Mouse (Mus musculus): ENCODE data around the gene Dgkd. TPM values are rescaled to one million over a fixed set of nuclear protein-coding genes. Genes with fewer than 3 reads are reported as not detected.

Dgkd gene
- polyA plus RNA-seq, 1 experiment = 34.0 TPM

- H3K4me1 ChIP-seq (ENCODE audit: control insufficient read depth, insufficient read depth, low read length) = no peaks in the 10 kb centered on the region
- H3K4me3 ChIP-seq (ENCODE audit: insufficient read depth, low read length) = no peak overlapping the region
These were observed 64.3 kb downstream of the Dgkd start for GRCm38 (mm10) chr1:87917361-87917760.

DNA sequence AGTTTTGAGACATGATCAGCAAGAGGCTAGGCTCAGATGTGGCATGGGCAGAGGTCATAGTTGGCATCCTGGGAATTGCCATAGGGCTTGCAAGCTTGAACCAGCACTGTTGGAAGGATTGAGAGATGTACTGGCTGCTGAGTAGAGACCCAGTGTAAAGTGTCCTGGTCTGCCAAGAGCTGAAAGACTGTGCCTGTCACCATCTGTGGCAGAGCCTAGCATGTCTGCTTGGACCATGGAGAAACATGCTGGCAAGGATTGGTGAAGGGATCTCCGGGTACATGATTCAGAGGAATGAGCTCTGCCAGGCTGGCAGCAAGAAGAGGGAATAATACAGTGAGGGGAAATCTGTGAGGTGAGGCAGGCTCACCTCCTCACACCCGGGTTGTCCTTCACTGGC, 65.0 kb downstream of the Dgkd start:
- Histone ChIP-seq H3K4me3 (ENCODE audit: insufficient read depth, low read length) (no peak overlapping the region), H3K4me1 (ENCODE audit: control insufficient read depth, insufficient read depth, low read length) (no peaks in the 10 kb centered on the region), H3K27ac (ENCODE audit: insufficient read depth, low read length) (no peak overlapping the region)
- no peak for TF ChIP-seq CTCF (IDR thresholded peaks at IDR 0.05; ENCODE audit: borderline replicate concordance, insufficient read depth, low read length)
- TF ChIP-seq POLR2A (IDR thresholded peaks at IDR 0.05; ENCODE audit: low read depth, low read length) = no peak

More at GRCm38 (mm10) chr1:87917361-87917760, 64.3 kb downstream of the Dgkd start:
- TF ChIP-seq POLR2A (IDR thresholded peaks at IDR 0.05; ENCODE audit: low read depth, low read length) (no peak), CTCF (IDR thresholded peaks at IDR 0.05; ENCODE audit: borderline replicate concordance, insufficient read depth, low read length) (no peak)
- no peak overlapping the region for H3K27ac ChIP-seq (ENCODE audit: insufficient read depth, low read length)

DNA sequence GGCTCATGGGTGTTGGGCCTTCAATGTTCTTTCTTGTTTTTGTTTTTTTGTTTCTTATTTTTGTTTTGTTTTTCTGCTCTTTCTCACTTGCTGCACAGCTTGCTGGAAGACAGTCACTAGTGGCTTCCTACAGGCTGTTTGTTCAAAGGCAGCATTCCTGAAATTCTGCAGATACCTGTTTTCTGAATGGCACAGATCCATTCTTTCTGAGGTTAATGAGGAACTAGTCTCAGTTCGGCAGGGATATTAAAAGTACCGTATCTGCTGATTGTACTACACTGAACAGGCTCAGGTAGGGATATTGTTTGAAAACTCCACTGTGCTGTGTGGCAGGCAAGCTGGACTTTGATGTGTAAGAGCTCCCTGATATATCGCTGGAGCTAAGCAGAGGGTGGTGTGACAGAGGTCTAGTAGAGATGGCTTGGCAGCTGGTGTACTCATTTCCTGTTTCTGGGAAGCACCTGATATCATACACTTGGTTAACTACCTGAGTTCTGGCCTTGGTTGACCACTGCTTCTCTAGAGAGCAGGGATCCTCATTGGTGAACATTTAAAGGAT, 67.0 kb downstream of the Dgkd start:
- Histone ChIP-seq H3K27ac (ENCODE audit: insufficient read depth, low read length) (no peak overlapping the region), H3K4me3 (ENCODE audit: insufficient read depth, low read length) (no peak overlapping the region), H3K4me1 (ENCODE audit: control insufficient read depth, insufficient read depth, low read length) (no peaks in the 10 kb centered on the region)
- TF ChIP-seq CTCF (IDR thresholded peaks at IDR 0.05; ENCODE audit: borderline replicate concordance, insufficient read depth, low read length) (no peak), POLR2A (IDR thresholded peaks at IDR 0.05; ENCODE audit: low read depth, low read length) (no peak)

DNA sequence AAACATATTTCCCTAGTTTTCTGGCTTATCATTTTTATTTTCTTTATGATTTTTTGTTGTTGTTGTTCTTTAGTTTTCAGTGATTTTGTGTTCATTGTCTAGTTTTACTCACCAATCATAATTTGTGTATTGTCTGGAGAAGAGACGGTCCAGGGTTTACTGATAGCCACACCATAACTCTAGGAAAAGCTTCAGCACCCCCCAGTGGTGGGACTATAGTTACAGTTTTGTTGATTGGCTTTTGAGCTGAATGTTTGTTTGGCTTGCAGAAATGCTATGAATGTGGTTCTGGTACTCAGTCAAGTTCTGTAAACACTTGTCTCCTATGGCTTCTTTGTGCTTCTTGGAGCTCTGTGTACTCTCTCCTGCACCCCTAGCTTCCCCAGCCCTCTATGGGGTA, 69.6 kb downstream of the Dgkd start:
- Histone ChIP-seq H3K27ac (ENCODE audit: insufficient read depth, low read length) (no peak overlapping the region), H3K4me3 (ENCODE audit: insufficient read depth, low read length) (no peak overlapping the region), H3K4me1 (ENCODE audit: control insufficient read depth, insufficient read depth, low read length) (no peaks in the 10 kb centered on the region)
- TF ChIP-seq POLR2A (IDR thresholded peaks at IDR 0.05; ENCODE audit: low read depth, low read length) = no peak
- TF ChIP-seq CTCF (IDR thresholded peaks at IDR 0.05; ENCODE audit: borderline replicate concordance, insufficient read depth, low read length) = no peak

- TF ChIP-seq CTCF (IDR thresholded peaks at IDR 0.05; ENCODE audit: borderline replicate concordance, insufficient read depth, low read length) (no peak), POLR2A (IDR thresholded peaks at IDR 0.05; ENCODE audit: low read depth, low read length) (no peak)
- Histone ChIP-seq H3K27ac (ENCODE audit: insufficient read depth, low read length) (no peak overlapping the region), H3K4me1 (ENCODE audit: control insufficient read depth, insufficient read depth, low read length) (no peaks in the 10 kb centered on the region), H3K4me3 (ENCODE audit: insufficient read depth, low read length) (no peak overlapping the region)
These were observed 71.8 kb downstream of the Dgkd start for GRCm38 (mm10) chr1:87924888-87925287.

DNA sequence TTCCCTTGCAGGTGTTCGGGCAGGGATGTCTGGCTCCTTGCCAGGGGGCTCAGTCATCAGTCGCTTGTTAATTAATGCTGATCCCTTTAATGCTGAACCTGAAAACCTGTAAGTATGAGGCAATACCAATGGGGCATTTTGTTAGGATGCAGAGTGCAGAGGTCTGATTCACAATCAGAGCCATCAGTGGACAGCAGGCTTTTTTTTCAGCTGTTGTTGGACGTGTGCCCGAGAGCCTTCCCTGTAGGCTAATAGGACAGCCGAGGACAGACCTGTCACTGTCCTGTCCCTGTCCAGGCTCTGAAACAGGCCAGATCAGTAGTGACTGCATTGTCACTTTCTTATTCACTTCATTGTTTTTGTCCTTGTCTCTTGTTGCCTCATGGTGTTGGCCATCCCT, 76.6 kb downstream of the Dgkd start:
- TF ChIP-seq POLR2A (IDR thresholded peaks at IDR 0.05; ENCODE audit: low read depth, low read length) (no peak), CTCF (IDR thresholded peaks at IDR 0.05; ENCODE audit: borderline replicate concordance, insufficient read depth, low read length) (no peak)
- no peak overlapping the region for H3K27ac ChIP-seq (ENCODE audit: insufficient read depth, low read length)
- no peaks in the 10 kb centered on the region for H3K4me1 ChIP-seq (ENCODE audit: control insufficient read depth, insufficient read depth, low read length)
- H3K4me3 ChIP-seq (ENCODE audit: insufficient read depth, low read length) = no peak overlapping the region

GRCm38 (mm10) chr1:87933051-87933450, 80.0 kb downstream of the Dgkd start:
- H3K4me3 ChIP-seq (ENCODE audit: insufficient read depth, low read length) = no peak overlapping the region
- no peaks in the 10 kb centered on the region for H3K4me1 ChIP-seq (ENCODE audit: control insufficient read depth, insufficient read depth, low read length)
- no peak for TF ChIP-seq CTCF (IDR thresholded peaks at IDR 0.05; ENCODE audit: borderline replicate concordance, insufficient read depth, low read length)
- TF ChIP-seq POLR2A (IDR thresholded peaks at IDR 0.05; ENCODE audit: low read depth, low read length) = no peak
- no peak overlapping the region for H3K27ac ChIP-seq (ENCODE audit: insufficient read depth, low read length)

- no peak overlapping the region for H3K4me3 ChIP-seq (ENCODE audit: insufficient read depth, low read length)
- H3K4me1 ChIP-seq (ENCODE audit: control insufficient read depth, insufficient read depth, low read length) = no peaks in the 10 kb centered on the region
- no peak for TF ChIP-seq POLR2A (IDR thresholded peaks at IDR 0.05; ENCODE audit: low read depth, low read length)
- no peak for TF ChIP-seq CTCF (IDR thresholded peaks at IDR 0.05; ENCODE audit: borderline replicate concordance, insufficient read depth, low read length)
- no peak overlapping the region for H3K27ac ChIP-seq (ENCODE audit: insufficient read depth, low read length)
These were observed 82.0 kb downstream of the Dgkd start for GRCm38 (mm10) chr1:87935095-87935494.

GRCm38 (mm10) chr1:87935546-87935945, 82.5 kb downstream of the Dgkd start:
- H3K4me3 ChIP-seq (ENCODE audit: insufficient read depth, low read length) = no peak overlapping the region
- no peaks in the 10 kb centered on the region for H3K4me1 ChIP-seq (ENCODE audit: control insufficient read depth, insufficient read depth, low read length)
- no peak overlapping the region for H3K27ac ChIP-seq (ENCODE audit: insufficient read depth, low read length)
- TF ChIP-seq POLR2A (IDR thresholded peaks at IDR 0.05; ENCODE audit: low read depth, low read length) = no peak
- TF ChIP-seq CTCF (IDR thresholded peaks at IDR 0.05; ENCODE audit: borderline replicate concordance, insufficient read depth, low read length) = no peak

DNA sequence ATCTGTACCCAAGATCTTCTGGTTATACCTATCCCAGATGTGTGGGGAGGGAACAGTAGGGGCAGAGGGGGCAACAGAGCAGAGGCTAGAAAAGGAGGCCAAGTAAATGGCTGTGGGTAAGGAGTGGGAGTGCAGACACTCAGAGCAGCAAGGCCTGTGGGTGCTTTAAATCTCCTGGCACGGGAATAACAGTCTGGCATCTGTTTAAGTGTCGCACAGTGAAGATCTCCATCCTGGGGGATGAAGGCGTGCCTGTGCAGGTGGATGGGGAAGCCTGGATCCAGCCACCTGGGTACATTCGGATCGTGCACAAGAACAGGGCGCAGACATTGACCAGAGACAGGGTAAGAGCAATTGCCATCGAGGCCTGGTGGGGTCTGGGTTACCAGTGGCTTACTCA, 83.0 kb downstream of the Dgkd start:
- H3K4me3 ChIP-seq (ENCODE audit: insufficient read depth, low read length) = no peak overlapping the region
- H3K4me1 ChIP-seq (ENCODE audit: control insufficient read depth, insufficient read depth, low read length) = no peaks in the 10 kb centered on the region
- TF ChIP-seq CTCF (IDR thresholded peaks at IDR 0.05; ENCODE audit: borderline replicate concordance, insufficient read depth, low read length) (no peak), POLR2A (IDR thresholded peaks at IDR 0.05; ENCODE audit: low read depth, low read length) (no peak)
- no peak overlapping the region for H3K27ac ChIP-seq (ENCODE audit: insufficient read depth, low read length)

DNA sequence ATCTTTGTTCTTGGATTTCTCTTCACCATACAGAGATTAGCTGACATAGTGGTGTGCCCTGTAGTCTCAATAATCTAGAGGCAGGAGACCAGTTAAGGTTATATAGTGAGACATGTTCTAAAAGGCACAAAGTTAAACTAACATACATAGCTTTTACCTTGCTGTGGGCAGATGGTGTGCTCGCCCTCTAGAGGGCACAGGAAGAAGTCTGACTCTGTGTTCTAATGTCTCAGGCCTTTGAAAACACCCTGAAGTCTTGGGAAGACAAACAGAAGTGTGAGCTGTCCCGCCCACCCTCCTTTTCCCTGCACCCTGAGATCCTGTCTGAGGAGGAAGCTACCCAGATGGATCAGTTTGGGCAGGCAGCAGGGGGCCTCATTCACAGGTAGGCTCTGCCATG, 83.4 kb downstream of the Dgkd start:
- Histone ChIP-seq H3K4me1 (ENCODE audit: control insufficient read depth, insufficient read depth, low read length) (no peaks in the 10 kb centered on the region), H3K27ac (ENCODE audit: insufficient read depth, low read length) (no peak overlapping the region)
- TF ChIP-seq CTCF (IDR thresholded peaks at IDR 0.05; ENCODE audit: borderline replicate concordance, insufficient read depth, low read length) (peak; percentile 60; the same call in 1 of the 2 replicates), POLR2A (IDR thresholded peaks at IDR 0.05; ENCODE audit: low read depth, low read length) (no peak)

More for the DNA sequence above, 83.4 kb downstream of the Dgkd start:
- H3K4me3 ChIP-seq (ENCODE audit: insufficient read depth, low read length) = no peak overlapping the region
